Mouse (Mus musculus) neural tube, embryonic 15.5 days (tissue): ENCODE data around the gene Plxnb2. TPM values are rescaled to one million over a fixed set of nuclear protein-coding genes. Genes with fewer than 3 reads are reported as not detected.

ENCODE experiments used
- ATAC-seq: fragments of 200-750 bp; cut with Nextera tagmentation; 2 replicates; pipeline ENCODE4 v1.8.0; 2017; ENCODE audit warnings: mild to moderate bottlenecking, moderate TSS enrichment, moderate library complexity; ENCODE audit not compliant: low FRiP score
- H3K27ac ChIP-seq: fragments of 300-500 bp; sonication (generic); replicated peaks from 2 replicates; pipeline ENCODE4 v1.5.1; 2015; ENCODE audit warnings: mild to moderate bottlenecking, inconsistent platforms
- H3K27me3 ChIP-seq: fragments of 300-500 bp; sonication (generic); replicated peaks from 2 replicates; pipeline ENCODE4 v1.6.1; 2015; ENCODE audit warnings: inconsistent platforms
- H3K36me3 ChIP-seq: fragments of 300-500 bp; sonication (generic); 2 replicates; pipeline ENCODE4 v1.6.1; 2015; ENCODE audit warnings: inconsistent platforms
- H3K4me1 ChIP-seq: fragments of 300-500 bp; sonication (generic); 2 replicates; pipeline ENCODE4 v1.6.1; 2015; ENCODE audit warnings: inconsistent platforms
- H3K4me2 ChIP-seq: fragments of 300-500 bp; sonication (generic); 2 replicates; pipeline ENCODE4 v1.6.1; 2015; ENCODE audit warnings: inconsistent platforms, mild to moderate bottlenecking, moderate library complexity
- H3K4me3 ChIP-seq: fragments of 300-500 bp; sonication (generic); replicated peaks from 2 replicates; pipeline ENCODE4 v1.5.1; 2015; ENCODE audit warnings: mild to moderate bottlenecking, inconsistent platforms
- H3K9ac ChIP-seq: fragments of 300-500 bp; sonication (generic); replicated peaks from 2 replicates; pipeline ENCODE4 v1.6.1; 2015; ENCODE audit warnings: mild to moderate bottlenecking, inconsistent platforms
- H3K9me3 ChIP-seq: fragments of 300-500 bp; sonication (generic); replicated peaks from 2 replicates; pipeline ENCODE4 v1.6.1; 2016; ENCODE audit warnings: inconsistent platforms
- WGBS: fragments of 180-500 bp; shearing (Covaris S2); methylation state at CpG from one replicate; pipeline ENCODE4 v1.1.7; 2015; ENCODE audit warnings: mixed read lengths; 5-methylcytosine and 5-hydroxymethylcytosine counted together
- microRNA-seq: library from miRNA; unstranded; fragments of <30 nt; microRNA quantifications from one replicate; pipeline ENCODE4, GENCODE M21; 2017
- polyA plus RNA-seq: library from polyadenylated mRNA; unstranded; fragments of >200 nt; fragmentation: Nextera tagmentation; extraction: Ambion mirVana; gene quantifications from 2 replicates; pipeline ENCODE4 v1.2.1, GENCODE M21; 2015

The Plxnb2 gene
- polyA plus RNA-seq, 1 experiment from 2014 or later: 69.4 TPM

DNA sequence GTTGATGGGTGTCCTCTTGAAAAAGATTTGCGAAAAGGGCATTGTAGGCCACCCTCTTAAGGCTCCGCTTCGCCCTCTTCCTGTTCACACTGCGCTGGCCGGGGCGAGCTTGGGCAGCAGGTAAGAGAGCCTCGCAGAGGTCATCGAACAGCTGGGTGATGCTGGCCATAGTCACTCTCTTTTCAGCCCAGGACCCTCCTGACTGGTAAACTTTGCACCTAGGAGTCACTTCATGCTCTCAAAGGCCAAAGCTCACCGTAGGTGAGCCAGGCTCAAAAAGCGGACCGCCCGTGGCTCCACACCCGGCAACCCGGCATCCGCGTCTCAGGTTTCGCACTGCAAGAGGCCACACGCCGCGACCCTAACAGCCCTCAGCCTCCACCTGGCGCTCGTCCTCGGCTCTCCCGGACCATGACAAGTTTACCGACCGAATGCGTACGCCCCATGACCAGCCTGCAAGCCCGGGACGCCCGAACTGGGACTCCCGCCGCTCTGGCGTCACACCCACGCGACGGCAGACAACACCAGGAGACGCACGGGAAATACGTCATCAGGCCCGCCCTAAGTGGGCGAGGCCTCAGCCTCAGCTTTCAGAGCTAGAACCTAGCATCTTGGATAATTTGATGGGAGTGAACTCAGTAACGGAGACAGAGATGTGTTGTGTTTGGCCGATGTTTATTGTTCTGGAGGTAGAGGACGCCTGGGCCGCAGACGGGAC lies 57.8 kb downstream of the Plxnb2 start, which contains the start of gene Tubgcp6:
TSS of gene Tubgcp6 (minus strand) at position 464 of the 718 bp plus-strand sequence.
- Histone ChIP-seq H3K27ac (peak within 1 kb of the TSS; percentile 88), H3K36me3 (peaks cover 15% of the 10 kb centered on the region), H3K27me3 (no peaks in the 10 kb centered on the region), H3K9me3 (no peaks in the 10 kb centered on the region), H3K4me2 (peak within 1 kb of the TSS; percentile 95), H3K4me3 (peak within 1 kb of the TSS; percentile 92), H3K4me1 (peaks cover 53% of the 10 kb centered on the region), H3K9ac (peak within 1 kb of the TSS; percentile 77)
- ATAC-seq: peak; percentile 82
- WGBS: under 1% methylated on average over 47 of the region's 47 CpGs

DNA sequence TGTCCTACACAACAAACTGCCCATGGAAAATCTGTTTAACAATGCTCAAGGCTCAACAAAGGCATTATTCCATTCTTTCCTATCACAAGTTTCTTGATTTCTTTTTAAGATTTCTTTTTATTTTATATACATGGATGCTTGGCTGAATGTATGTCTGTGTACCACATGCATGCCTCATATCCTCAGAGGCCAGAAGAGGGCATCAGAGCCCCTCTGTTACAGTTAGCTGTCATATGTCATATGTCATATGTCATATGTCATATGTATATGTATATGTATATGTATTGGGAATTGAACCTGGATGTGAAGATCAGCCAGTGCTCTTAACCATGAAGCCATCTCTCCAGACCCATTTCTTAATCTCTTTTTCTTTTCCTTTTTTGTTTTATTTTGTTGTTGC lies 62.6 kb downstream of the Plxnb2 start:
- no peak overlapping the region for H3K9ac ChIP-seq
- H3K27ac ChIP-seq: no peak overlapping the region
- no peak overlapping the region for H3K4me3 ChIP-seq
- H3K4me2 ChIP-seq: no peak overlapping the region
- peaks cover 48% of the 10 kb centered on the region for H3K36me3 ChIP-seq
- no peaks in the 10 kb centered on the region for H3K9me3 ChIP-seq
- no peak for ATAC-seq
- no peaks in the 10 kb centered on the region for H3K27me3 ChIP-seq
- H3K4me1 ChIP-seq: peaks cover 35% of the 10 kb centered on the region

DNA sequence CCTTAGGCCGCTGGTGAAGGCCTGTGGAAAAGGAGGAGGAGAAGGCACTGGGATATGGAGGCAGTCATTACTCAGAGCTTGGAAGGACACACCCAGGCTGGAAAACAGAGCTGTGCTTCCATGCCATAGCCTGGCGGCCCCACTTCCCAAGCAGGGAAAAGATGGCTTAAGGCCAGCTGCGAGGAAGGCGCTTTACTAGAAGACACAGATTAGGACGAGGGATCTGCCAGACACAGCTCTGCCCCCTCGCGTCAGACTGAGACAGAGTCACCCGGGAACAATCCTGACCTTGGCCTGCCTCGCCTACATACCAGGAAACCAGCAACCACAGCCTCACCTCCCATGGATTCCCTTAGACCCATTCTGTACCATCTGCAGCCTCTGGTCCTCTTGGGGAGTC lies 70.4 kb downstream of the Plxnb2 start:
- no peak overlapping the region for H3K4me2 ChIP-seq
- no peak overlapping the region for H3K9ac ChIP-seq
- no peaks in the 10 kb centered on the region for H3K4me1 ChIP-seq
- no peak overlapping the region for H3K27ac ChIP-seq
- no peak for ATAC-seq
- H3K36me3 ChIP-seq: peaks cover 89% of the 10 kb centered on the region
- 90% methylated on average over 9 of the region's 9 CpGs for WGBS
- H3K9me3 ChIP-seq: no peaks in the 10 kb centered on the region
- H3K27me3 ChIP-seq: no peaks in the 10 kb centered on the region
- no peak overlapping the region for H3K4me3 ChIP-seq

DNA sequence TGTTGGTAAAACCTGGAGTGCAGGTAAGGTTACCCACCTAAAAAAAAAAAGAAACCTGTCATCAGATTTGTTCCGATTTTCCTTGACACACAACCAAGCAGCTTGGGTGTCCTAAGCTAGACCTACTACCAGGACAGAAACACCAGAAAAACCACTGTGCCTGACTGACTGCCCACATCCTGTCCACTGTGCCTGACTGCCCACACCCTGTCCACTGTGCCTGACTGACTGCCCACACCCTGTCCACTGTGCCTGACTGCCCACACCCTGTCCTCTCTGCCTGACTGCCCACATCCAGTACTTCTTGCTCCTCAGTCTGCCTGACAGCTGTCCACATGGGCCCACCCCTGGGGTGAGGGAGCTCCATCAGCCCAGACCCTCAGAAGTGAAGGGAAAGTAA lies 73.6 kb downstream of the Plxnb2 start:
- Histone ChIP-seq H3K4me3 (no peak overlapping the region), H3K9me3 (no peaks in the 10 kb centered on the region), H3K27me3 (no peaks in the 10 kb centered on the region), H3K4me1 (no peaks in the 10 kb centered on the region), H3K4me2 (no peak overlapping the region), H3K27ac (no peak overlapping the region), H3K9ac (no peak overlapping the region), H3K36me3 (peaks cover 98% of the 10 kb centered on the region)
- ATAC-seq: no peak
- WGBS: 96% methylated on average over 1 of the region's 1 CpGs

DNA sequence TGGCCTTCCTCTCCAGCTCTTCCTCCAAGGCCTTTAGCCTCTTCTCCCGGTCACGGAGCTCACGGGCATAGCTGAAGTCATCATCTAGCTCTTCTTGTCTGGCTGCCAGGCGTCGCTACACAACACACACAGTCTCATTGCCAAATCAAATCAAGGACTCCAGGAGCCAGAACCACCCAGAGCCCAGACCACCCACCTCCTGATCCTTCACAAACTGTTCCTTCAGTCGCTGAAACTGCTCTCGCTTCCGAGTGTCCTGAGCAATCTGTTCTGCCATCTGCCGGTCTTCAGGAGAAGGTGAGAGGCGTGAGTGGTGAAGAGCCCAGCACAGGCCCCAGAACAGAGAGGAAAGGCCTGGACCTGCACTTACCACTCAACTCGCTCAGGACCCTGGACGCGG lies 74.5 kb downstream of the Plxnb2 start:
- H3K4me1 ChIP-seq: no peaks in the 10 kb centered on the region
- no peak overlapping the region for H3K9ac ChIP-seq
- no peak overlapping the region for H3K27ac ChIP-seq
- H3K9me3 ChIP-seq: no peaks in the 10 kb centered on the region
- 92% methylated on average over 13 of the region's 13 CpGs for WGBS
- H3K36me3 ChIP-seq: peaks cover 99% of the 10 kb centered on the region
- no peak overlapping the region for H3K4me2 ChIP-seq
- no peak overlapping the region for H3K4me3 ChIP-seq
- H3K27me3 ChIP-seq: no peaks in the 10 kb centered on the region
- ATAC-seq: no peak

Small RNA genes within 50 kb of the gene (microRNA-seq; reads per million reads assigned to microRNA genes)
- 3.3 reads per million, percentile 12 among the genes with 10 or more reads in this experiment for gene Mir6958
- not detected for gene Mir7118

Other genes starting within 250 kb of the Plxnb2 start
- 0.13 and 0.17 TPM in 2 replicates for gene Ttll8, start 226.4 kb downstream of the Plxnb2 start, polyA plus RNA-seq
- 20.4 and 21.4 TPM in 2 replicates for gene Mlc1, start 201.8 kb downstream of the Plxnb2 start, polyA plus RNA-seq
- not detected in 2 replicates for gene Mov10l1, start 197.9 kb downstream of the Plxnb2 start, polyA plus RNA-seq
- 8.7 and 10.1 TPM in 2 replicates for gene Panx2, start 121.1 kb downstream of the Plxnb2 start, polyA plus RNA-seq
- 38.2 and 44.9 TPM in 2 replicates for gene Trabd, start 105.7 kb downstream of the Plxnb2 start, polyA plus RNA-seq
- gene Selenoo, start 91.7 kb downstream of the Plxnb2 start, polyA plus RNA-seq: 16.9 and 19.7 TPM in 2 replicates
- 14.4 and 14.8 TPM in 2 replicates for gene Tubgcp6, start 57.7 kb downstream of the Plxnb2 start, polyA plus RNA-seq
- gene Hdac10, start 52.1 kb downstream of the Plxnb2 start, polyA plus RNA-seq: 25.1 and 31.9 TPM in 2 replicates
- 4.8 and 5.2 TPM in 2 replicates for gene Mapk12, start 40.1 kb downstream of the Plxnb2 start, polyA plus RNA-seq
- gene Mapk11, start 31.2 kb downstream of the Plxnb2 start, polyA plus RNA-seq: 22.5 and 27.5 TPM in 2 replicates
- gene Dennd6b, start 15.7 kb upstream of the Plxnb2 start, polyA plus RNA-seq: 77.2 and 91.0 TPM in 2 replicates
- gene Ppp6r2, start 30.8 kb upstream of the Plxnb2 start, polyA plus RNA-seq: 62.8 and 67.7 TPM in 2 replicates
- gene Sbf1, start 134.5 kb upstream of the Plxnb2 start, polyA plus RNA-seq: 90.5 and 94.8 TPM in 2 replicates
- gene Adm2, start 141.9 kb upstream of the Plxnb2 start, polyA plus RNA-seq: 0.14 TPM in 1 of 2 replicates, not detected in the other
- not detected in 2 replicates for gene Miox, start 153.6 kb upstream of the Plxnb2 start, polyA plus RNA-seq
- gene Lmf2, start 174.9 kb upstream of the Plxnb2 start, polyA plus RNA-seq: 30.6 and 33.7 TPM in 2 replicates
- 105 and 111 TPM in 2 replicates for gene Ncaph2, start 174.9 kb upstream of the Plxnb2 start, polyA plus RNA-seq
- gene Sco2, start 193.1 kb upstream of the Plxnb2 start, polyA plus RNA-seq: 15.6 and 17.9 TPM in 2 replicates
- 2.1 and 2.6 TPM in 2 replicates for gene Tymp, start 196.3 kb upstream of the Plxnb2 start, polyA plus RNA-seq
- 2.4 and 2.9 TPM in 2 replicates for gene Odf3b, start 198.5 kb upstream of the Plxnb2 start, polyA plus RNA-seq
- 0.05 and 0.06 TPM in 2 replicates for gene Klhdc7b, start 204.1 kb upstream of the Plxnb2 start, polyA plus RNA-seq
- gene Syce3, start 229.7 kb upstream of the Plxnb2 start, polyA plus RNA-seq: not detected in 2 replicates
- 0.88 and 1.2 TPM in 2 replicates for gene Cpt1b, start 245.1 kb upstream of the Plxnb2 start, polyA plus RNA-seq
- 6.1 and 8.7 TPM in 2 replicates for gene C730034F03Rik, start 248.8 kb upstream of the Plxnb2 start, polyA plus RNA-seq
- gene Gm44502, start 248.9 kb upstream of the Plxnb2 start, polyA plus RNA-seq: 0.36 TPM in 1 of 2 replicates, not detected in the other
- gene Chkb, start 249.1 kb upstream of the Plxnb2 start, polyA plus RNA-seq: 79.8 and 92.8 TPM in 2 replicates